Mouse (Mus musculus): Measurements from ENCODE around the gene Tmtc1. TPM values are rescaled to one million over a fixed set of nuclear protein-coding genes. Genes with fewer than 3 reads are reported as not detected.

Tmtc1 gene
- total RNA-seq, 2 experiments from 2014 or later: 18.7 to 24.0 TPM

- no peak for DNase-seq
Observed at GRCm38 (mm10) chr6:148420387-148420786, 23.8 kb downstream of the Tmtc1 start.

DNA sequence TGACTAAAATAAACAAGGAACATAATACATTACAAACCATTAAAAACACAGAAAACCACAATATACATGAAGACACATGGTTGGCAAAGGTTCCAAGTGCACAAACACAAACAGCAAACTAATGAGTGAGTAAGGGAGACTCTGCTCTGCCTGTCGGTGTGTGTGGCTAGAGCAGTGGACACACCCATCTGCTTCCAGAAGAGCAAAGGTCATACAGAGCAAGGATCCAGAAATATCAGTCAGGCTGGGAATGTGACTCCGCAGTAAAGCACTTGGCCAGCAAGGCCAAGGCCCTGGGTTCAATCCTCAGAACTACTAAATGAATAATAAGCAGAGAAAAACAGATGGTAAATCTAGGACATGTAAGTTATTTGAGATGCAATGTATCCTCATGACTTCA lies 27.6 kb downstream of the Tmtc1 start:
- DNase-seq: no peak

- DNase-seq: no peak
Observed at GRCm38 (mm10) chr6:148413638-148414037, 30.6 kb downstream of the Tmtc1 start.

- DNase-seq: no peak
Observed at GRCm38 (mm10) chr6:148406792-148407490, 37.2 kb downstream of the Tmtc1 start.

- DNase-seq: no peak
Observed at GRCm38 (mm10) chr6:148405599-148405998, 38.6 kb downstream of the Tmtc1 start.

- peak; percentile 21 for DNase-seq
Observed at GRCm38 (mm10) chr6:148404500-148404899, 39.7 kb downstream of the Tmtc1 start.

- DNase-seq: no peak
Observed at GRCm38 (mm10) chr6:148403761-148404160, 40.4 kb downstream of the Tmtc1 start.

- DNase-seq: no peak
Observed at GRCm38 (mm10) chr6:148401031-148401430, 43.2 kb downstream of the Tmtc1 start.

GRCm38 (mm10) chr6:148399541-148399940 lies 44.6 kb downstream of the Tmtc1 start:
- DNase-seq: no peak

- no peak for DNase-seq
Observed at GRCm38 (mm10) chr6:148398888-148399287, 45.3 kb downstream of the Tmtc1 start.

DNA sequence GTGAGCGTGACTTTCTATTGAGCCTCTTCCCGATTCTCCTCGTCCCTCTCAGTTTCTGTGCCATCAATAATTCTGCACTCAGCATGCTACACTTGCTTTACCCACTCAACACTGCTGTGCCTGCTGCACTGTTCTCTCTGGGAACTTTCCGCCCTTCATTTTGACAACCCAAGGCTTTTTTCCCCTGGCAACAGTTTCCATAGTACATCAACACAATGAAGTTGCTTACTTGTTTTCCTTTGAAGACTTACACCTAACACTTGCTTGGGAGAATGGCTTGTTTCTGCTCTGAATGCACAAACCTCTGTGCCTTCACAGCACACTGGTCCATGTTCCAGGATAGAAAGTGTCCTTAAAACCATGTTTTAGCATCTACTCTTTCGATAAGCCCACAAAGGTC lies 46.9 kb downstream of the Tmtc1 start:
- no peak for DNase-seq

DNA sequence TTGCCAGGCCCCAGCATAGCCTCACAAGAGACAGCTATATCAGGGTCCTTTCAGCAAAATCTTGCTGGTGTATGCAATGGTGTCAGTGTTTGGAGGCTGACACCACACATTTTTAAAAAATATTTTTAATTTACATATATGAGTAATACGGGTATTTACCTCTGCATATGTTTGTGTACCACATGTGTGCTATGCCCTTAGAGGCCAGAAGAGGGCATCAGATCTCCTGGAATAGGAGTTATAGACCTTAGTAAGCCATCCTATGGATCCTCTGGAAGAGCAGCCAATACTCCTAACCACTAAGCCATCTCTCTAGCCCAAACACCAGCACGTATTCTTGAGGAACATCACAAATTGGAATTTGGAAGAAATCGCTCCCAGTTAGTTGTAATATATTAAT lies 48.9 kb downstream of the Tmtc1 start:
- DNase-seq: no peak

GRCm38 (mm10) chr6:148394294-148394693 lies 49.9 kb downstream of the Tmtc1 start:
- DNase-seq: no peak

DNA sequence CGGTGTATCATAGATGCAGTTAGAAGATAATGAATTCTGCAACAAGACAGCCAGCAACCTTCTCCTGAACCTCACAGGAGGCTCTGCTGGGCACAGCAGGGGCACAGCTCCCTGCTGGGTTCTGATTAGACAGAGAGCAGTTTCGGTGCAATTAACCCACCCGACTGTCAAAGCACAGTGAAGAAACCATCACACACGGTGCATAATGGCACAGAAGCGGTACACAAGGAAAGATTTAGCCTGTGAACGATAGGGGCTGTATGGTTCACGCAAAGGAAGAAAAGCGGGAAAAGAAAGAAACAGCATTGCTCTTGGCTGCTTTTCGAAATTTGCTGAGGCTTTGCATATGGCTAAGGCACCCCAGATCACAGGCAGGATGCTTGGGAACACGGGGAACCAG lies 52.0 kb downstream of the Tmtc1 start:
- DNase-seq: no peak

DNA sequence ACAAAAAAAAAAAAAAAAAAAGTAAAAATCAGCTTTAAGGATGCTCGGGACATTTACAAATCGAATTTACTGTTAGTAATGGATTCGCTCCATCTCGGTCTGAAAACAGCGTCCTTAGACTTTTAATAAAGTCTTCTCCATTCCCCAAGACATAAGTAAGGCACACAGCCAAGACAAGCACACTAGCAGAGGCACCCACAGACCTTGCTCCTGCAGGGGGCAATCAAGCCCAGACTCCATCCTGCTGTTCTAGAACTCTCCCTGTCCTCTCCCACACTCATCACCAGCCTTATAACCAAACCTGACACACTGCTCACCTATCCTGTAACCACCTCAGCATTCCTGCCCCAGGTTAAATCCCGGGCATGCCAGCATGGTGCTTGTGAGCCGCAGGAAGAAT lies 52.9 kb downstream of the Tmtc1 start:
- peak; percentile 37 for DNase-seq

DNA sequence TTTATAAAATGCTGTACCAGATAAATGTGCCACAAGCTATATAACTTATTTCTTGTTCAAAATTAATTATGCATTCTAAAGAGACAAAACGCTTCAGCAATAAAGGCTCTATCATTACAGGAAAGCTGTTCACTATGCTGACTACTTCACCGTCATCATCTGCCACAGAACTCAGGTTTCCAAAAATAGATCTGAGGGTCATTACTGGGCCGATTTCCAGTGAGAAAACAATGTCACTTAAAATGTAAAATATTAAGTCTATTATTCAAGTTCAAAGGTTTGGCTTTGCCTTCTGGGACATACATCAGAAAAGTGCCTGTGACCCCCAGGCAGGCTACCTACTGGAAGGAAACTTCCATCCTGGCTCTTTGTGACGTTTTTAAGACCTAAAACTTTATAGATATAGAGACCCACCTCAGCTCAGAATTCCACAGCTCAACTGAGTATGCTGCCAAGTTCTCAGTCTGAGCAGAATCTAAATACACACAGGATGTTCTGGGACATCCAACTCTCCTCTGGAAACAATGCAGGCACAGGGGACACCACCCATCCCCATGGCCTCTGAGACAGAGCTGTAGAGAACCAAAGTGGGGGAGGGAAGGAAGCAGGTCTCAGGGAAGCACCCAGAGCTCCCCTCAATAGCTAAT lies 53.4 kb downstream of the Tmtc1 start:
- peak; percentile 56 for DNase-seq

DNA sequence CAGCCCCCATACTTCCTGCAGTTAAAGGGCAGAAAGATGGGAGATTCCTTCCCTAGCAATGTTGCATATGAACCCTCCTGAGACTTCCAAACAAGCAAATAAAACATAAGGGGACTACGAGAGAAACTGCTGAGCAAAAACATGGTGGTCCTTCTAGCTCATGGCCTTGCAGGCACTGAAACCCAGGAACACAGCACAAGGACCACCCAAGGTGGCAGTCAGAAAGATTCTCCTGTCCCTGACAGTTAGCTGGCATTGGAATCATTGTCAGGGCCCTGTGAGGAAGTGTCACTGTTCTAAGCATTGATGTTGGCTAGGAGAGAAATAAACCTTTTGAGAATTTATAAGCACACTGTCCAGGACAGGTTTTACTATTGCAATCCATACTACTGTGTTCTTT lies 56.2 kb downstream of the Tmtc1 start:
- no peak for DNase-seq

GRCm38 (mm10) chr6:148384111-148384895 lies 59.9 kb downstream of the Tmtc1 start:
- DNase-seq: peak; percentile 80

DNA sequence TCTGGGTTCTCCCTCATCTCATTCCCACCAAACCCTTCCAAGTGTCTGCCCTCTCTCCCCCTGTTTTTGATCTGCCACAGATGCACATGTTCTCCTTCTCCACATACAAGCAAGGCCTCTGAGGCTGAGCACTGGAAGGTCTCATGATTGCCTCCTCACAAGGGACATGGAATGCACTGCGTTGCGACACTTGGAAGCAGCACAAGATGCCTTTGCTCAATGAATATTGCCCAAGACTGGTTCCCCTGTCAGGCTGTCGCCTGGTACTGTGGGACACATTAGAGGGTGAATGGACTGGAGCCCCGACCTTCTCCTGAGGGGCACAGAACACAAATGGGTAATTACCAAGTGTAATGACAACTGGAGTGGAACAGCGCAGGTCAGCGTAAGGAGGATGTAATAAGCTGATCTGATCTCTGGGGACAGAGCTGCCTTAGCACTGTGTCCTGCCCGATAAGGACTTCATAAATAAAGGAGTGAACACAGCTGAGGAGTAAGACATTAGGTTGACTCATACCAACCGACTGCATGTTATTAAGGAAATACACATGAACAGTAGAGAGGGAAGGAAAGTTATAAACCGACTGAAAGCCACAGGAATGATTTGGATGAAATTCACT lies 62.9 kb downstream of the Tmtc1 start:
- DNase-seq: no peak

- no peak for DNase-seq
Observed at GRCm38 (mm10) chr6:148375618-148376209, 68.5 kb downstream of the Tmtc1 start.

GRCm38 (mm10) chr6:148375015-148375414 lies 69.2 kb downstream of the Tmtc1 start:
- no peak for DNase-seq

DNA sequence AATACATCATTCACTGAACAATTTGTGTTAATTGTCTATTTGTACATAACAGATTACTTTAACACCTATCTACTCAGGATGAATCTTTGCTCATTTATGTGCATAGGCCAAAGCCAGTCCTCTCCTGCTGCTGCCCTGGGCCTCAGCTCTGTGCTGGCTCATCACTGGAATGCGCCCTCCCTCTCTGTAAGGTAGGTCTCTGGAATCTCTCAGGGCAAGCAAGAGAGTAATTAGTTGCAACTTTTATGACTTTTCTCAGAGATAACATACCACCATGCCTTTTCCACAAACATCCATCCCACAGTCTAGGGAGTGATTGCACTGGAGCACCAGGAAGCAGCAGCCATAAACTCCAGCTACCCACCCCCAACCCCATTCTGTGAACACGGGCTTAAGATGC lies 70.7 kb downstream of the Tmtc1 start:
- DNase-seq: no peak

GRCm38 (mm10) chr6:148371223-148371622 lies 73.0 kb downstream of the Tmtc1 start:
- DNase-seq: no peak

Measured in heart, postnatal 4 days (tissue).